Mouse (Mus musculus) heart, adult 2 months (tissue): ENCODE data around the gene Nipsnap3a.

ENCODE experiments used
- EP300 ChIP-seq: fragments of 200-500 bp; IDR thresholded peaks from 2 replicates; pipeline ENCODE4 v1.6.1; 2011; ENCODE audit warnings: low read depth, low read length, control low read depth; ENCODE audit not compliant: insufficient read depth
- POLR2A ChIP-seq: fragments of 200-500 bp; IDR thresholded peaks from 2 replicates; pipeline ENCODE4 v1.6.1; 2011; ENCODE audit warnings: mild to moderate bottlenecking, low read depth, low read length, control low read depth; ENCODE audit not compliant: insufficient read depth

DNA sequence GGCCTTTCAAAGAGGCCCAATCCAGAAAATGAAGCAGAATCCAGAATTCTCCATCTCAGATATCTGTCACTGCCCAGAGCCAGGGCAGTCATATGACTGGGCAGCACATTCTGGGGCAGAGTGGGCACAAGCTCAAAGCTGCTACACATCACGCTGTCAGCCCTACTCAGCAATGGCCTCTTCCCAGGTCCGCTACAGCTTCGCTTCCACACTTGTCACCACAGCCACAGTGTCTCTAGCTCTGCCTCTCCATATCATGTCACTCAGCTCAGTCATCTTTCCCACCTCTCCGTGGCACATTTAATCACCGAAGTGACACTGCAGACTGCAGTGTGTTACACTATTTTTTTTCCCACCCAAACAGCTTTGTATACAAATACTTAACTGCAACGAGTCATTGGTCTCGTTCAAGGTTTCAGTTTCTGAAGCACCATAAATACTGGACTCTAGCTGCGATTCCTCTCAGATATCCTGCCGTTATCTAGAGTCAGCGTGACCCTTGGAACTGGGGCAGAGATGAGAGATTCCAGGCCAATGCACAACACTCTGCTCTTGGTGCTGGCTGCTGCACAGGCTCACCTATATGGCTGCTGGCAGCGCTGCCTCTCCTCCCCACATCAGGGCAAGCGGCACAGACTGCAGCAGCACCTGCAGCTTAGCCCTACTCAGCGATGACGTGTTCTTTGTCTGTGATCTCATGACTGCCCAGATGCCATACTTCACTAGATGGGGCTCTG is 34.3 kb downstream of the Nipsnap3a start:
- TF ChIP-seq POLR2A (no peak), EP300 (no peak)
